Mouse (Mus musculus) testis, adult 2 months (tissue): ENCODE measurements at regions not wholly inside any gene's neighbourhood (a gene's known extent, or its start where the extent isn't known, plus 50 kb on each side); places are given as distances from the start of the nearest gene placed in this dataset.

Source experiments
- H3K27ac ChIP-seq: fragments of 200-500 bp; 2 replicates; pipeline ENCODE4 v1.5.1; 2012; ENCODE audit warnings: low read depth, low read length; ENCODE audit not compliant: control insufficient read depth, insufficient read depth
- H3K27me3 ChIP-seq: fragments of 200-500 bp; 2 replicates; pipeline ENCODE4 v1.6.1; 2012; ENCODE audit warnings: mild to moderate bottlenecking, low read length, moderate library complexity; ENCODE audit not compliant: control insufficient read depth, insufficient read depth
- H3K36me3 ChIP-seq: fragments of 200-500 bp; 2 replicates; pipeline ENCODE4 v1.6.1; 2012; ENCODE audit warnings: mild to moderate bottlenecking, low read length; ENCODE audit not compliant: control insufficient read depth, insufficient read depth
- H3K4me1 ChIP-seq: fragments of 200-500 bp; 2 replicates; pipeline ENCODE4 v1.6.1; 2012; ENCODE audit warnings: low read length; ENCODE audit not compliant: control insufficient read depth, insufficient read depth
- H3K4me3 ChIP-seq: fragments of 200-500 bp; 2 replicates; pipeline ENCODE4 v1.5.1; 2012; ENCODE audit warnings: low read depth, mild to moderate bottlenecking, low read length, moderate library complexity, mixed read lengths; ENCODE audit not compliant: control insufficient read depth
- CTCF ChIP-seq: fragments of 200-500 bp; IDR thresholded peaks from 2 replicates; pipeline ENCODE4 v1.5.1; 2012; ENCODE audit warnings: low read depth, mild to moderate bottlenecking, inconsistent platforms, low read length, moderate library complexity; ENCODE audit not compliant: control insufficient read depth, insufficient read depth, insufficient replicate concordance
- POLR2A ChIP-seq: fragments of 200-500 bp; IDR thresholded peaks from 2 replicates; pipeline ENCODE4 v1.6.1; 2012; ENCODE audit warnings: low read depth, mild to moderate bottlenecking, inconsistent platforms, low read length, moderate library complexity; ENCODE audit not compliant: control insufficient read depth

- H3K4me3 ChIP-seq, result no peak overlapping the region
- H3K4me1 ChIP-seq, result no peaks in the 10 kb centered on the region
- H3K36me3 ChIP-seq, result no peaks in the 10 kb centered on the region
- no peak for TF ChIP-seq CTCF
- TF ChIP-seq POLR2A, result no peak
- H3K27me3 ChIP-seq, result no peaks in the 10 kb centered on the region
- no peak overlapping the region for H3K27ac ChIP-seq
Observed at GRCm38 (mm10) chr10:8057855-8058254, 101.8 kb upstream of the Tab2 start.

- Histone ChIP-seq H3K27me3 (no peaks in the 10 kb centered on the region), H3K4me3 (no peak overlapping the region), H3K4me1 (no peaks in the 10 kb centered on the region), H3K36me3 (no peaks in the 10 kb centered on the region), H3K27ac (no peak overlapping the region)
- TF ChIP-seq POLR2A (no peak), CTCF (no peak)
Observed at GRCm38 (mm10) chr10:8055293-8055692, 99.3 kb upstream of the Tab2 start.

GRCm38 (mm10) chr10:8043416-8044163 lies 87.6 kb upstream of the Tab2 start:
- no peaks in the 10 kb centered on the region for H3K36me3 ChIP-seq
- no peaks in the 10 kb centered on the region for H3K4me1 ChIP-seq
- H3K4me3 ChIP-seq, result no peak overlapping the region
- no peak overlapping the region for H3K27ac ChIP-seq
- TF ChIP-seq POLR2A, result no peak
- no peak for TF ChIP-seq CTCF
- H3K27me3 ChIP-seq, result no peaks in the 10 kb centered on the region

GRCm38 (mm10) chr10:8042306-8042705 lies 86.3 kb upstream of the Tab2 start:
- Histone ChIP-seq H3K27me3 (no peaks in the 10 kb centered on the region), H3K27ac (no peak overlapping the region), H3K4me3 (no peak overlapping the region), H3K36me3 (no peaks in the 10 kb centered on the region), H3K4me1 (no peaks in the 10 kb centered on the region)
- TF ChIP-seq POLR2A (no peak), CTCF (no peak)

- no peaks in the 10 kb centered on the region for H3K27me3 ChIP-seq
- H3K36me3 ChIP-seq, result no peaks in the 10 kb centered on the region
- no peak overlapping the region for H3K4me3 ChIP-seq
- TF ChIP-seq POLR2A, result no peak
- TF ChIP-seq CTCF, result no peak
- no peaks in the 10 kb centered on the region for H3K4me1 ChIP-seq
- H3K27ac ChIP-seq, result no peak overlapping the region
Observed at GRCm38 (mm10) chr10:8041790-8042189, 85.8 kb upstream of the Tab2 start.

GRCm38 (mm10) chr10:8037986-8038631 lies 82.1 kb upstream of the Tab2 start:
- Histone ChIP-seq H3K27ac (no peak overlapping the region), H3K36me3 (no peaks in the 10 kb centered on the region), H3K4me1 (no peaks in the 10 kb centered on the region), H3K27me3 (no peaks in the 10 kb centered on the region), H3K4me3 (no peak overlapping the region)
- TF ChIP-seq POLR2A (no peak), CTCF (no peak)

- no peak for TF ChIP-seq POLR2A
- TF ChIP-seq CTCF, result no peak
- H3K4me3 ChIP-seq, result no peak overlapping the region
- no peaks in the 10 kb centered on the region for H3K27me3 ChIP-seq
- H3K4me1 ChIP-seq, result no peaks in the 10 kb centered on the region
- no peak overlapping the region for H3K27ac ChIP-seq
- no peaks in the 10 kb centered on the region for H3K36me3 ChIP-seq
Observed at GRCm38 (mm10) chr10:8036293-8036692, 80.3 kb upstream of the Tab2 start.

GRCm38 (mm10) chr10:8035310-8035709 lies 79.3 kb upstream of the Tab2 start:
- Histone ChIP-seq H3K27ac (no peak overlapping the region), H3K36me3 (no peaks in the 10 kb centered on the region), H3K27me3 (no peaks in the 10 kb centered on the region), H3K4me1 (no peaks in the 10 kb centered on the region), H3K4me3 (no peak overlapping the region)
- TF ChIP-seq POLR2A, result no peak
- no peak for TF ChIP-seq CTCF
